Mouse (Mus musculus): ENCODE results near the gene Pde12. TPM values are rescaled to one million over a fixed set of nuclear protein-coding genes. Genes with fewer than 3 reads are reported as not detected.
A peak's percentile ranks its signal among the peaks of the same experiment; 100 is the strongest.

The Pde12 gene
- polyA plus RNA-seq, 1 experiment from 2014 or later, result 10.4 TPM

- H3K9ac ChIP-seq, result peak overlapping the region; percentile 82
- under 1% methylated on average over 73 of the region's 73 CpGs for WGBS
Measured at GRCm38 (mm10) chr14:26668371-26669291, 1.1 kb downstream of the Pde12 start.

GRCm38 (mm10) chr14:26667991-26668370 lies 1.7 kb downstream of the Pde12 start:
- Histone ChIP-seq H3K4me2 (peak overlapping the region; percentile 99), H3K9ac (peak overlapping the region; percentile 82), H3K36me3 (peaks cover 18% of the 10 kb centered on the region), H3K4me3 (peak overlapping the region; percentile 85), H3K27me3 (replicated peaks) (no peaks in the 10 kb centered on the region), H3K27ac (ENCODE audit: poor library complexity, severe bottlenecking) (peak overlapping the region; percentile 77), H3K9me3 (replicated peaks) (no peaks in the 10 kb centered on the region), H3K4me1 (replicated peaks) (peaks cover 21% of the 10 kb centered on the region)
- no peak for ATAC-seq (ENCODE audit: insufficient number of reproducible peaks, low FRiP score)
- 17% methylated on average over 6 of the region's 6 CpGs for WGBS

More at GRCm38 (mm10) chr14:26668371-26669291, 1.1 kb downstream of the Pde12 start:
- H3K4me3 ChIP-seq, result peak overlapping the region; percentile 85
- H3K4me1 ChIP-seq (replicated peaks), result peaks cover 21% of the 10 kb centered on the region
- no peaks in the 10 kb centered on the region for H3K9me3 ChIP-seq (replicated peaks)
- H3K27me3 ChIP-seq (replicated peaks), result no peaks in the 10 kb centered on the region
- H3K27ac ChIP-seq (ENCODE audit: poor library complexity, severe bottlenecking), result peak overlapping the region; percentile 77
- peak overlapping the region; percentile 99 for H3K4me2 ChIP-seq
- H3K36me3 ChIP-seq, result peaks cover 18% of the 10 kb centered on the region
- ATAC-seq (ENCODE audit: insufficient number of reproducible peaks, low FRiP score), result peak; percentile 56

- no peak overlapping the region for H3K4me2 ChIP-seq
- peaks cover 18% of the 10 kb centered on the region for H3K36me3 ChIP-seq
- H3K27ac ChIP-seq (ENCODE audit: poor library complexity, severe bottlenecking), result no peak overlapping the region
- no peak overlapping the region for H3K4me3 ChIP-seq
- H3K27me3 ChIP-seq (replicated peaks), result no peaks in the 10 kb centered on the region
- H3K4me1 ChIP-seq (replicated peaks), result peaks cover 21% of the 10 kb centered on the region
- ATAC-seq (ENCODE audit: insufficient number of reproducible peaks, low FRiP score), result no peak
- no peaks in the 10 kb centered on the region for H3K9me3 ChIP-seq (replicated peaks)
- 89% methylated on average over 2 of the region's 2 CpGs for WGBS
- no peak overlapping the region for H3K9ac ChIP-seq
Measured at GRCm38 (mm10) chr14:26663851-26664250, 5.8 kb downstream of the Pde12 start.

- Histone ChIP-seq H3K36me3 (peaks cover 25% of the 10 kb centered on the region), H3K9ac (no peak overlapping the region), H3K9me3 (replicated peaks) (no peaks in the 10 kb centered on the region), H3K27ac (ENCODE audit: poor library complexity, severe bottlenecking) (no peak overlapping the region), H3K4me1 (replicated peaks) (peaks cover 13% of the 10 kb centered on the region), H3K4me3 (no peak overlapping the region), H3K4me2 (no peak overlapping the region), H3K27me3 (replicated peaks) (no peaks in the 10 kb centered on the region)
- 75% methylated on average over 2 of the region's 2 CpGs for WGBS
- no peak for ATAC-seq (ENCODE audit: insufficient number of reproducible peaks, low FRiP score)
Measured at GRCm38 (mm10) chr14:26662488-26662887, 7.2 kb downstream of the Pde12 start.

GRCm38 (mm10) chr14:26662016-26662415 lies 7.7 kb downstream of the Pde12 start:
- WGBS, result 61% methylated on average over 3 of the region's 3 CpGs
- Histone ChIP-seq H3K4me1 (replicated peaks) (peaks cover 11% of the 10 kb centered on the region), H3K27me3 (replicated peaks) (no peaks in the 10 kb centered on the region), H3K4me2 (no peak overlapping the region), H3K9ac (no peak overlapping the region), H3K4me3 (no peak overlapping the region), H3K9me3 (replicated peaks) (no peaks in the 10 kb centered on the region), H3K36me3 (peaks cover 28% of the 10 kb centered on the region), H3K27ac (ENCODE audit: poor library complexity, severe bottlenecking) (no peak overlapping the region)
- ATAC-seq (ENCODE audit: insufficient number of reproducible peaks, low FRiP score), result no peak

GRCm38 (mm10) chr14:26660233-26660632 lies 9.4 kb downstream of the Pde12 start:
- H3K36me3 ChIP-seq, result peaks cover 25% of the 10 kb centered on the region
- H3K4me1 ChIP-seq (replicated peaks), result peaks cover 4% of the 10 kb centered on the region
- WGBS, result 95% methylated on average over 1 of the region's 1 CpGs
- no peak overlapping the region for H3K4me2 ChIP-seq
- no peak overlapping the region for H3K4me3 ChIP-seq
- ATAC-seq (ENCODE audit: insufficient number of reproducible peaks, low FRiP score), result no peak
- no peaks in the 10 kb centered on the region for H3K27me3 ChIP-seq (replicated peaks)
- H3K27ac ChIP-seq (ENCODE audit: poor library complexity, severe bottlenecking), result no peak overlapping the region
- H3K9me3 ChIP-seq (replicated peaks), result no peaks in the 10 kb centered on the region
- H3K9ac ChIP-seq, result no peak overlapping the region

- H3K27ac ChIP-seq (ENCODE audit: poor library complexity, severe bottlenecking), result no peak overlapping the region
- no peak overlapping the region for H3K4me2 ChIP-seq
- H3K9ac ChIP-seq, result no peak overlapping the region
- no peaks in the 10 kb centered on the region for H3K27me3 ChIP-seq (replicated peaks)
- H3K36me3 ChIP-seq, result peaks cover 37% of the 10 kb centered on the region
- ATAC-seq (ENCODE audit: insufficient number of reproducible peaks, low FRiP score), result no peak
- peaks cover 4% of the 10 kb centered on the region for H3K4me1 ChIP-seq (replicated peaks)
- no peak overlapping the region for H3K4me3 ChIP-seq
- H3K9me3 ChIP-seq (replicated peaks), result no peaks in the 10 kb centered on the region
Measured at GRCm38 (mm10) chr14:26658178-26658577, 11.5 kb downstream of the Pde12 start.

- ATAC-seq (ENCODE audit: insufficient number of reproducible peaks, low FRiP score), result no peak
- peaks cover 58% of the 10 kb centered on the region for H3K36me3 ChIP-seq
- 0 out of 2 replicates have a peak, but pooled peaks cover 4% of the 10 kb centered on the region for H3K4me1 ChIP-seq (replicated peaks)
Measured at GRCm38 (mm10) chr14:26651901-26652300, 17.8 kb downstream of the Pde12 start.

GRCm38 (mm10) chr14:26647811-26648210 lies 21.9 kb downstream of the Pde12 start:
- Histone ChIP-seq H3K27me3 (replicated peaks) (no peaks in the 10 kb centered on the region), H3K4me3 (no peak overlapping the region), H3K4me2 (no peak overlapping the region), H3K9ac (no peak overlapping the region), H3K9me3 (replicated peaks) (no peaks in the 10 kb centered on the region), H3K27ac (ENCODE audit: poor library complexity, severe bottlenecking) (no peak overlapping the region), H3K36me3 (peaks cover 30% of the 10 kb centered on the region), H3K4me1 (replicated peaks) (peaks cover 13% of the 10 kb centered on the region)
- 73% methylated on average over 2 of the region's 2 CpGs for WGBS
- no peak for ATAC-seq (ENCODE audit: insufficient number of reproducible peaks, low FRiP score)

More at GRCm38 (mm10) chr14:26651901-26652300, 17.8 kb downstream of the Pde12 start:
- H3K27me3 ChIP-seq (replicated peaks), result no peaks in the 10 kb centered on the region
- H3K27ac ChIP-seq (ENCODE audit: poor library complexity, severe bottlenecking), result no peak overlapping the region
- no peak overlapping the region for H3K4me2 ChIP-seq
- H3K9ac ChIP-seq, result no peak overlapping the region
- H3K4me3 ChIP-seq, result no peak overlapping the region
- H3K9me3 ChIP-seq (replicated peaks), result no peaks in the 10 kb centered on the region

GRCm38 (mm10) chr14:26645989-26646650 lies 23.6 kb downstream of the Pde12 start:
- Histone ChIP-seq H3K4me2 (peak overlapping the region; percentile 13; the same call in 1 of the 2 replicates), H3K9me3 (replicated peaks) (no peaks in the 10 kb centered on the region), H3K4me1 (replicated peaks) (peaks cover 13% of the 10 kb centered on the region), H3K9ac (no peak overlapping the region), H3K4me3 (no peak overlapping the region), H3K27ac (ENCODE audit: poor library complexity, severe bottlenecking) (no peak overlapping the region), H3K36me3 (peaks cover 18% of the 10 kb centered on the region), H3K27me3 (replicated peaks) (no peaks in the 10 kb centered on the region)
- no peak for ATAC-seq (ENCODE audit: insufficient number of reproducible peaks, low FRiP score)
- 66% methylated on average over 5 of the region's 5 CpGs for WGBS

GRCm38 (mm10) chr14:26643006-26643624 lies 26.6 kb downstream of the Pde12 start:
- Histone ChIP-seq H3K4me1 (replicated peaks) (peaks cover 19% of the 10 kb centered on the region), H3K27me3 (replicated peaks) (no peaks in the 10 kb centered on the region), H3K9me3 (replicated peaks) (no peaks in the 10 kb centered on the region), H3K9ac (no peak overlapping the region), H3K36me3 (peaks cover 15% of the 10 kb centered on the region), H3K4me3 (no peak overlapping the region), H3K4me2 (no peak overlapping the region), H3K27ac (ENCODE audit: poor library complexity, severe bottlenecking) (no peak overlapping the region)
- ATAC-seq (ENCODE audit: insufficient number of reproducible peaks, low FRiP score), result no peak
- 49% methylated on average over 3 of the region's 3 CpGs for WGBS
